Mouse (Mus musculus) thymus, postnatal 36 days (tissue): Measurements from ENCODE around the gene Wnt9a.
"Not testable (repeated sequence)": the region's sequence is repeated elsewhere in the genome, so short reads cannot be mapped to it uniquely, and the experiment has no call there.

Experiments used
- DNase-seq, 2 experiments: peaks; one replicate each; pipeline ENCODE4 v3.0.0; 2022; ENCODE audit warnings: mixed read lengths in 2 of 2

Wnt9a gene

GRCm38 (mm10) chr11:59337955-59338735 lies 31.4 kb downstream of the Wnt9a start:
- no peak for DNase-seq

GRCm38 (mm10) chr11:59338736-59339120 lies 32.0 kb downstream of the Wnt9a start:
- no peak for DNase-seq

- DNase-seq, result no peak
These were observed 36.2 kb downstream of the Wnt9a start for GRCm38 (mm10) chr11:59342956-59343355.

GRCm38 (mm10) chr11:59346166-59346910 lies 39.6 kb downstream of the Wnt9a start:
- no peak for DNase-seq

- DNase-seq, result no peak
These were observed 43.6 kb downstream of the Wnt9a start for GRCm38 (mm10) chr11:59350326-59350725.

GRCm38 (mm10) chr11:59354793-59355192 lies 48.1 kb downstream of the Wnt9a start:
- DNase-seq, result no peak

GRCm38 (mm10) chr11:59356874-59357289 lies 50.2 kb downstream of the Wnt9a start:
- no peak for DNase-seq

GRCm38 (mm10) chr11:59361291-59361690 lies 54.6 kb downstream of the Wnt9a start:
- no peak for DNase-seq

GRCm38 (mm10) chr11:59364007-59364406 lies 57.3 kb downstream of the Wnt9a start:
- no peak for DNase-seq

- DNase-seq, result no peak
These were observed 57.7 kb downstream of the Wnt9a start for GRCm38 (mm10) chr11:59364417-59364816.

GRCm38 (mm10) chr11:59366031-59366430 lies 59.3 kb downstream of the Wnt9a start:
- no peak for DNase-seq

GRCm38 (mm10) chr11:59366633-59367032 lies 59.9 kb downstream of the Wnt9a start:
- DNase-seq, result peak; percentile 12 to 26

- not testable (repeated sequence) for DNase-seq
These were observed 61.2 kb downstream of the Wnt9a start for GRCm38 (mm10) chr11:59367955-59368354.

- no peak for DNase-seq
These were observed 63.1 kb downstream of the Wnt9a start for GRCm38 (mm10) chr11:59369848-59370247.

GRCm38 (mm10) chr11:59375475-59375874 lies 68.7 kb downstream of the Wnt9a start, which contains the start of gene Prss38:
Prss38 (minus strand) TSS chr11:59375657.
- no peak for DNase-seq

GRCm38 (mm10) chr11:59377999-59378398 lies 71.3 kb downstream of the Wnt9a start:
- no peak for DNase-seq

- DNase-seq, result no peak
These were observed 72.8 kb downstream of the Wnt9a start for GRCm38 (mm10) chr11:59379547-59379946.
